Mouse (Mus musculus) retina, postnatal 7 days (tissue): ENCODE data around the gene Tmem176b.

Experiments used
- DNase-seq: peaks from one replicate; pipeline ENCODE4 v3.0.0-alpha.2; 2012; ENCODE audit warnings: low read depth, low spot score

The Tmem176b gene

DNA sequence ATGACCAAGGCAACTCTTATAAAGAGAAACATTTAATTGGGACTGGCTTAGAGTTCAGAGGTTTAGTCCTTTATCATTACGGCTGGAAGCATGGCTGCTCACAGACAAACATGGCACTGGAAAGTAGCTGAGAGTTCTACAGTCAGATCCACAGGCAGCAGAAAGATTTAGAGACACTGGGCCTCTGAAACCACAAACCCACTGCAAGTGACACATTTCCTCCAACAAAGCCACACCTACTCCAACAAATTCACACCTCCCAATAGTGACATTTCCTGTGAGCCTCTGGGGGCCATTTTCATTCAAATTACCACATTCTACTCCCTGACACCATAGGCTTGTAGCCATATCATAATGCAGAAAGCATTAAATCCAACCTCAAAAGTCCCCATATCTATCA, 39.4 kb downstream of the Tmem176b start:
- DNase-seq = no peak

DNA sequence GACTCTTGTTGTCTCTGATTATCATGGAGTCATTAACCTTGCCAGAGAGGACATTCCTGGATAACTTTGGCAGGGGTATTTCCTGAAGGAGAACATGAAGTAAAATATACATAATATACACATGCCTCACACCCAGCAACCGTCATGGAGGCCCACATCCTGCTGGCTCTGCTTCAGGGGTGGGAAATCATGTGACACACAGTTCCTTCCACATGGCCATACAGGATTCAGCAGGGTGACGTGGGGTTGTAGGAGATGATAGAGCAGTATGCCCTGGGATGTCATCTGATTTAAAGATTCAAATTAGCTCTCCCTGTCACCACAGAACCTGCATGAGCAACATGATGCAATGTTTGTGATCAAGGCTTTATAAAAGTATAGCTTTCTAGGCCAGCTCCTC, 53.4 kb downstream of the Tmem176b start:
- DNase-seq = no peak

DNA sequence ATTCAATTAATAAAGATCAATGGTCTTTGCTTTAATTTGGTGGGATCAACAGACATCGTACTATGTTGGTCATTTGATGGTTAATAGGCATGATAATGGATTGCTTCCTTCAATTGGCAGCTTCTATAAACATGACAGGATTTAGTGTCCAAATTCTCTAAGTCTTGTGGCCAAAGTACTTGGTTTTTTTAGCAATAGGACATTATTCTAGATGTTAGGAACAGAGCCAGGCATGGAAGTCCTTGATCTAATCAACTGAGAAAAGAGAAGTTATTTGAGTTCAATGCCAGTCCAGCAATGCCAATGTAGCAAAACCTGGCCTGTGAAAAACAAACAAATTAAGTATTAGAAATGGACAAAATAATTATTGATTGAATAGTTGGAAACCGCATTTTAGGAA, 55.7 kb downstream of the Tmem176b start:
- no peak for DNase-seq

DNA sequence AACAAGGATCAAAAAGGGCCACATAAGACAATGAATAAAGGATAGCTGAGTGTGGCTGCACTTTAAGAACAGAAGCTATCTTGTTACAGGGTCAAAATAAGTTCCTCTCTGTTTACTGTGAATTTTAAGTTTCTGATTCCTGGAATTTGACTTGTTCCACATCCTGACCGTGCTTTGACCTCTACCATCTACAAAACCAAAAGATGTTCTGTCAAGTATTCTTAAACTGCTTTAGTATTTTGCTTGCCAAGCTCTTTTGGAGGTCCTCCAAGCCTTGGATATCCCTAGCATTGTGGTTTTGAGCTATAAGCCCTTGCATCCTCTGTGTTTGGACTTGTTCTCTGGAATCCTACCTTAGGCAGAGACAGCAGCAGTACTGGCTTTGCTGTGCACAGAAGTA, 56.1 kb downstream of the Tmem176b start:
- DNase-seq = no peak

DNA sequence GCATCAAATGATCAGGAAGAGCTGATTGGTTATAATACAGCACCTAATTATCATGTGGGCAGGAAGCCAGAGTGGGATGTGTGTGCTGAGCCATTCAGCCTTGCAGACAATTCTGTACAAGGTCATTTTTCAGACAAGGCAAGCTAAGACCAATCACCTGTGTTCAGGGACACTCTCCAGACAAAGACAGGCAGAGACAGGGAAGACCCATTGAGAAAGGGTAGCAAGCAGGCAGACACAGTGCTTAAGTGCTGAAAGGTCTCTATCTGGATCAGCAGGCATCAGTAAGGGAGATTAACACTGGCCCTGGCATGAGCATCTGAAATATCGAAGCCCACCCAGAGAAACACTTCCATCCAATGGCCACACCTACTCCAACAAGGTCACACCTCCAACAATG, 56.9 kb downstream of the Tmem176b start:
- DNase-seq = no peak
